Mouse (Mus musculus) T-cell, adult 2 months (primary cell): Measurements from ENCODE around the gene Cyb561d2.
"Not testable (repeated sequence)": the region's sequence is repeated elsewhere in the genome, so short reads cannot be mapped to it uniquely, and the experiment has no call there.

Source experiments
- DNase-seq: peaks from one replicate; pipeline ENCODE4 v3.0.0; 2022; ENCODE audit warnings: low spot score

The Cyb561d2 gene

DNA sequence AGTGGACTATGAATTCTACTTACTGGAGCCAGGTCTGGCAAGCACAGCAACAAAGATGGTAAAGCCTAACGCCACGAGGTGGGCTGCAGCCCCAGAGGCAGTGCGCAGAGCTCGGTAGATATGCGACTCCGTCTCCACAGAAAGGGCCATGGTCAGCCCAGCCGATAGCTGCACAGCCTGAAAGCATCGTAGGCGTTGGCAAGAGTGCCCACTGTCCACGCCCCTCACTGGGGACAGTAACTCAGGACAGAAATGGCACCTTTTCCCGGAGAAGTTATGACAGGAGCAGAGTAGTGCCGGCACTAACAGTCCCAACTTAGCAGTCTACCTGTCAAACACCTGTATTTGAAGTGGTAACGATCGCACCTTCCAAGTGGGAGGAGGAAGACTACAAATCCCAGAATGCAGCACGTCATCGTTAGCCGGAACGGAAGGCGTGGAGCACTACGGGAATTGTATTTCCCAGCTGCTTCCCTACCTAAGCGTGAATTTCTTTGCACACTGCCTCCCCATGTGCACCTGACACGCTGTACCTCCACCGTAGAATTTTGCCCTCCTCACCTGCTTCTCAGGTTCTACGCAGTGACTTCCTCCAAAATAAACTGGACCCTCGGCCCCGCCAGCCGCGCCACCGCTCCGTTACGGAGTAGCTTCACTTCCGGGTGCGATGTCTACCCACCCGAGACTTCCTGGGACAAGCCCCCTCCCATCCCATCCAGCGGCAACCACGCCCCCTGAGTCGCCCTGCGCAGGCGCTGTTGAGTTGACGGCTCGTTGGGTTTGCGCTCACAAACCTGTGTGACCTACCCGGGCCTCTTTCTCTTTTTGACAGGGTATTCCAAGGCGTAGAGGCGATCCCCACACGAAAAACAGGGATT, at the start of gene Cyb561d2, which contains the start of gene Nprl2:
Cyb561d2 (minus strand) TSS at position 720 of the 878 bp plus-strand sequence.
Nprl2 (plus strand) TSS at position 753 of the 878 bp plus-strand sequence.
- DNase-seq = peak; percentile 95

DNA sequence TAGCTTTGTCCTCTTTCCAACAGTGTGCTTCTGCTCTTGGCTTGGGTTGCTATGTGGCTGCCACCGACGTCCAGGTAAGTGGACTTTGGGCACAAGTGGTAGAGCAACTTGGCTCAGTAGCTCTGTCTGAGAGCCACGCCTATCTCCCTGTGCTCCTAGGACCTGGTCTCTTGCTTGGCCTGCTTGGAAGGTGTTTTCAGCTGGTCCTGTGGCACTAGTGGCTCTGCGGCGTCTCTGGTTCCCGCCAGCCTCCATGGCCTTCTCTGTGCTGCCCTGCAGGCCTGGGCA, 48.7 kb upstream of the Cyb561d2 start:
- DNase-seq = no peak

DNA sequence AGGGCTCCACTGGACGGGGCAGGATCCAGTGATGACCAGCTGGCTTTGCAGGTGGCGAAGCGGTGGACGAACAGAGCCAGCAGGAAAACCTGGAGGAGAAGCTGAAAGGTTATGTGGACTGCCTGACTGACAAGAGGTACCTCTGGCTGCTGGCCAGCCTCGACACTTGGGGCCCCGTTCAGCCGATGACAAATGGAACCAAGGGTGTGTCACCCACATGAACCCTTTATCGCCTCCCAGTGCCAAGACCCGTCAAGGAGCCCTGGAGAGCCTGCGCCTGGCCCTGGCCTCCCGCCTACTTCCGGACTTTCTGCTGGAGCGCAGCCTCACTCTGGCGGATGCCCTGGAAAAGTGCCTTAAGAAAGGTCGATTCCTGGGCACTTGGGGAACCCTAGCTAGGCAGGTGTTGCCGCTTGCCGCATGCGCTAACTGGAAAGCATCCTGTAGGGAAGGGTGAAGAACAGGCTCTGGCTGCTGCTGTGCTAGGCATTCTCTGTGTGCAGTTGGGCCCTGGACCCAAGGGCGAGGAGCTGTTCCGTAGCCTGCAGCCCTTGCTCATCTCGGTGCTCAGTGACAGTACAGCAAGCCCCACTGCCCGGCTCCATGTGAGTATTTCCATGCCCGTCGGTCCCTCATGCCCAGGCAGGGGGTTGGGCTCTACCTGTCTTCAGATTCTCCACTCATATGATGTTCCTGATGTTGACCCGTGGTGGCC, 48.2 kb upstream of the Cyb561d2 start:
- DNase-seq = no peak

DNA sequence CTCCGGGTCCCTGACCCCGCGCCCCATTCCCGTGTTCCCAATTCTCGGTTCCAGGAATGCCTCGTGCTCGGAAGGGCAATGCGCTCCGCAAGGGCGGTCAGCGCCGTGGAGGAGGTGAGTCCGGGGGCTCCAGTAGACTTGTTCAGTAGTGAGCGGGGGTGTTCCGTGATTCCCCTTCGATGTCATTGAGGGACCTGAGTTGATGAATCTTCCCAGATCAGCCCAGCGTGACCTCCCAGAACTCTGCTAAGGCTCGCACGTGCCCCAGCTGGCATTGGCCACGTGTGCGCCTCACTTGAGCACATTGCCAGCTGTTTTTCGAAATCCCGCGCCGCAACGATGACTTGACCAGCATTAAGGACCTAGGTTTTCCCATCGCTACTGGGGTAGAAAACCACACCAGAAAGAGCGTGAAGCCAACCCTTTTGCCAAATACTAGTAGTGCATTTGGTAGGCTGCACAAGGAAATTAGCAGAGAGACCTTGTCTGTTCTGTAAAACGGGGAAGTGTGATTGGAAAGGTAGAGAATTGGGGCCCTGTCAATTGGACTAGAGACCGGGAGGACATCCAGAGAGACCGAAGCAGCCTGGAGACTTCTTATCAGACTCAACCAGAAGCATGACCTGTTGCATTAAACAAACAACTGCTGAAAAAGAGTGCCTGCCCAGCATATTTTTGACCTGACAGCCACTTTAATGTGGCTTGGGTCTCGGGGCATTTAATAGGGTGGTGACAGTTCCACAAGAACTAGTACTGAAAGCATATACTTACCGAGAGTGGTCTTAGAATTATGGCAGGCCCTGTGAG, 46.0 kb upstream of the Cyb561d2 start:
- no peak for DNase-seq

DNA sequence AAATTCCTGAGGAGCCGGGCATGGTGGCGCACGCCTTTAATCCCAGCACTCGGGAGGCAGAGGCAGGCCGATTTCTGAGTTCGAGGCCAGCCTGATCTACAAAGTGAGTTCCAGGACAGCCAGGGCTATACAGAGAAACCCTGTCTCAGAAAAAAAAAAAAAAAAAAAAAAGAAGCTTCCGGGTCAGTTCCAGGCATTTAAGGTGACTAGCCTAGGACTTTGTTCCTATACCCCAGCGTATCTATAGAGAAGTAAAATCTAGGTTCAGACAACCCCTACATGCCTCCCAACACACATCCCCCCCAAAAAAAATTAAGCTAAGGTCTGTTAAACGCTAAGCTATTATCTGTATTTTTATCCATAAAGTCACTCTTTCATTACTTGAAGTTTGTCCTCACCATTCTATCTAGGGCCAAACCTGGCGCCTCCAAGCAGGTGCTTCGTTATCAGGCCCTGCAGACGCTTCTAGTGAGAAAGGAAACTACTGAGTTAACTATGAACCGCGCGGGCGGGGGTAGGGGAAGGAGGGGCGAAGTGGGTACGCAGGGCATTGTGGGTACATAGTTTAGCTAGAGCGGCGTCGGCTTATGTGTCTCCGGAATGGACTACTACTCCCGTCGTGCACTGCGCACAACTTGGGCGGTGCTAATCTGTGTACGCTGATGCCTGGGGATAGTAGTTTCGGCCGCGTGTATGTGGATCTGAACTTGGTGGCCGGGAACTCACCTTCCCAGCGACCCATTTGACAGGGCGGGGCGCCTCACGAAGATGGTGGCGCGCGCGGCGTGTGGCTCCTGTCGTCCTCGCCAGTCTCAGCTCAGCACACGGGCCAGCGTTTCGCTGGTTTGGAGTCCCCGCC, 45.2 kb upstream of the Cyb561d2 start, which contains the start of gene Ifrd2:
Ifrd2 (plus strand) TSS at position 669 of the 859 bp plus-strand sequence.
- DNase-seq = peak; percentile 99

DNA sequence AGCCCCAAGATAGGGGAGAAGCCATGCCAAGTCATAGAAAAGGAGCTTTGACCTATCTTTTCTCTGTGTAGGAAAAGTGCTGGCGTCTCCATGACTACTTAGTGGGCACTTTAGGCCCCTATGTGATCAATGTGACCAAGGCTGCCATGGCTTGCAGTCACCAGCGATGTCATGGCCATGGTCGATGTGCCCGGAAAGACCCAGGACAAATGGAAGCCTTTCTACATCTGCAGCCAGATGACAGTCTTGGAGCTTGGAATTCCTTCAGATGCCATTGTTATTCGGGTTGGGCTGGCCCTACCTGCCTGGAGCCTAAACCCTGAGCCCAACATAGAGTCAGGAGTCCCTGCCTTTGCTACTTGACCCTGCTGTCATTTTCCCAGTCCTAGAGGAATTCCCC, 44.5 kb upstream of the Cyb561d2 start:
- DNase-seq = no peak

DNA sequence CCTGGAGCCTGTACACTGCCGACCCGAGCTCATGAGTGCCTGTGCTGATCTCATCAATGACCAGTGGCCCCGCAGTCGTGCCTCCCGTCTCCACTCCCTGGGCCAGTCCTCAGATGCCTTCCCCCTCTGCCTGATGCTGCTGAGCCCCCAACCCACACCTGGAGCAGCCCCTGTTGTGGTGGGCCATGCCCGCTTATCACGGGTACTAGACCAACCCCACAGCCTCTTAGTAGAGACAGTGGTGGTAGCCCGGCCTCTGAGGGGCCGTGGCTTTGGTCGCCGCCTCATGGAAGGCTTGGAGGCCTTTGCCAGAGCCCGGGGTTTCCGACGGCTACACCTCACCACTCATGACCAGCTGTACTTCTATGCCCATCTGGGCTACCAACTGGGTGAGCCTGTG, 41.2 kb upstream of the Cyb561d2 start:
- DNase-seq = no peak

DNA sequence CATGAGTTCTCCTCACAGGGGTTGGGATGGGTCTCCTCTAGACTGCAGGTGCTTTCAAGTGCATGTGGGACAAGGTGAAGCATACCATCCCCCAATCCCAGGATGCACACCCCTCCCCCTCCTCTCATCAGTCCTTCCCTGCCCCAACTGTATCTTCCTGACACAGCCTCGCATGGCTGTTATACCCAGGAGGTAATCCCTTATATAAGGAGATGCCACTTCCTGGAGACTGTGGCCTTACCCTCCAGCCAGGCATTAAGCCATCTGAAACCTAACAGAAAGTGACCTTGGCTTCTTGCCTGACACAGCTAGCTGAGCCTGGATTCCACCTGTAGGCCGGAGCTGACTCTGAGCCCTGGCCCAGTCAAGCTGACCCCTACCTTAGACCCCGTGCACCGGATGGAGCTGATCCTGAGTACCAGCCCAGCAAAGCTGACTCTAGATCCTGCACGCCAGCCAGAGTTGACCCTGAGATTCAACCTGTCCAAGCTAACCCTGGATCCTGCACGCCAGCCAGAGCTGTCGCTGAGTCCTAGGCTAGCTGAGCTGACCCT, 40.6 kb upstream of the Cyb561d2 start:
- DNase-seq = no peak

DNA sequence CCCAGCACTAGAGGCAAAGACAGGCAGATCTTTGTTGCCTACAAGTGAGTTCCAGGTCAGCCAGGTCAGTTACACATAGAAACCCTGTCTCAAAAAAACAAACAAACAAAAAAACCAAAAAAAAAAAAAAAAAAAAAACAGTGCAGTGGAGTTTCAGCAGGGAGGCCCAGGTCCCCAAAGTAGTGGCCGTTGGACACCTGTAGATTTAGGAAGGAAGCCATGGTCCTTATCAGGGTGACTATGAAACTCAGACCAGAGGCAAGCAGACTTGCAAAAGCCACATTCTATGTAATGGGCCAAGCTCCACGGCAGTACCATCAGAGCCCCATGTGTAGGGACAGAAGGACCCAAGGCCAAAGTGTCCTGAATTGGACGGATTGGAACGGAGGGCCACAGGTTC, 39.6 kb upstream of the Cyb561d2 start:
- DNase-seq = no peak

DNA sequence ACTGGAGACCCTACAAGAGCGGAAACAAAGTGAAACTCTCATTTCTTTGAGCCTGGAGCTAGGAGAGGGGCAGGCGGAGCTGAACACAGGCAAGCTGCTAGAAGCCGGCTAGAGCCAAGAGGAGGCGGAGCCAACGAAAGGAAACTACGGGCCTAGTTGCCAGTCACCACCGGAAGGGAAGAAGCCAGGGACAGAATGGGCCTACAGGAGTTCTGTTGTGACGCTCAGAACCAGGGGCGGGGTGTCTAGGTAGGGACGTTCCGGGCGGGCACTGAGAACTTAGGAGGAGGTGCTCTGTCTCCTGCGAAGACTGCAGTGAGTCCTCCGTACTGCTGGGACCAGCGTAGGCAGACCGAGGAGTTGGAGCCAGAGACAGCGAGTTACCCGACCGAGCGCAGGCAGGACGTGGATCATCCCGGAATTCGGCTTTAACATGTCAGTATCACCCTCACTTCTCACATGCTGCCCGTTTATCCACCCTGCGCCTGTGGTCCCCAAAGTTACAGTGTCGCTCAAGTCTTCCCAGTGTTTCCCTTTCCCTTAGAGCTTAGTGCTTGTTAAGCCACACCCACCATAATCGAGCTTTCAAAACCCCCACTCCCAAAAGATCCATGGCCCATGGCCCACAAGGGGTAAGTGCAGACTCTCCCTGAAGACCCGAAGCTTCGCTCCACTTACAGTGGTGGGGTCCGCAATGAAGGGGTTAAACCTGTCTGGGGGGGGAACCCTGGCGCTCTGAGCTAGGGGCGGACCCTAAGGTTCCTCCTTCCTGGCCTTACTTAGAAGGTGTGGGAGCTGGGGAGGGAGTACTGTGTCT, 38.7 kb upstream of the Cyb561d2 start, which contains the start of gene Hyal3:
Hyal3 (plus strand) TSS at position 318 of the 817 bp plus-strand sequence.
- DNase-seq = peak; percentile 90

DNA sequence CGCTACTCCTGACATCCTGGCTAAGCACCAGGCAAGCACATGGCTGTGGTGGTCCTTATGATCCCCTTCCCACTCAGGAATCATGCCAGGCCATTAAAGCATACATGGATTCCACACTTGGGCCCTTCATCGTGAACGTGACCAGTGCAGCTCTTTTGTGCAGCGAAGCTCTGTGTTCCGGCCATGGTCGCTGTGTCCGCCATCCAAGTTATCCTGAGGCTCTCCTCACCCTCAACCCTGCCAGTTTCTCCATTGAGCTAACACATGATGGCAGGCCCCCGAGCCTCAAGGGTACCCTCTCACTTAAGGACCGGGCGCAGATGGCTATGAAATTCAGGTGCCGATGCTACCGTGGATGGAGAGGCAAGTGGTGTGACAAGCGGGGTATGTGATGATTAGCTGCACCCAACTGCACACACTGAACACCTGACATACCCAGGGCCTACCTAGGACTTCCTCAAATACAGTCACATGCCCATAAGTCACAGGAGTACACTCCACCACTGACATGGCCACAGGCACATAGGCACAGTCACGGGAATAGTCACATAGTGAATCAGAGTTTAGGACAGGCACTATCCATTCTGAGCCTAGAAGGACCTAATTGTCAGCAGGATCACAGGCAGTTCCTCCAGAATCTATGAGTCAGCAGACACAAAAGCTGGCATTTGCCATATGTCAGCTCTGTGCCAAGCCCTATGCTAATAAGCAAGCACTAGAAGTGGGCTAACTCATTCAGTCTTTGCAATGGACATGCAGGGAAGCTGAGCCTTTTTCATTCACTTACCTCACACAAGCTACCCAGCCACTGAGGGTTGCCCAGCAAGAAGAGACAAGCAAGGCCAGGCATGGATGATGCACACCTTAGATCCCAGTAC, 37.3 kb upstream of the Cyb561d2 start:
- no peak for DNase-seq

DNA sequence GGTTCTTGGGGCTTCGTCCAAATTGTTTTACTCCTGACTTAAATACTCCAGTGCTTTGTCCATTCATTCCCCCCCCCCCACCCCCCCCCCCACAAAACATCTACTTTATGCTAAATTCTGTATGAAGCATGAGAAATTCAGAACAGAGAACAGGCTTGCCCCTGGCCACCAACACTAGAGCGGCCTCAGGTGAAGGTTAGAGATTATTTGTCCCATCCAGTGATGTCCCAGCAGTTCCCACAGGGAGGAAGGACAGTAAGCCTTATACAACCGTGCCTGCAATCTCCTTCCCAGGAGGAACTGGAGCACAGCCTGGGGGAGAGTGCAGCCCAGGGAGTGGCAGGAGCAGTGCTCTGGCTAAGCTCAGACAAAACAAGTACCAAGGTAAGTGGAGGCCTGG, 36.6 kb upstream of the Cyb561d2 start, which contains the start of gene Naa80:
Naa80 (plus strand) TSS at position 301 of the 400 bp plus-strand sequence.
- DNase-seq = no peak

DNA sequence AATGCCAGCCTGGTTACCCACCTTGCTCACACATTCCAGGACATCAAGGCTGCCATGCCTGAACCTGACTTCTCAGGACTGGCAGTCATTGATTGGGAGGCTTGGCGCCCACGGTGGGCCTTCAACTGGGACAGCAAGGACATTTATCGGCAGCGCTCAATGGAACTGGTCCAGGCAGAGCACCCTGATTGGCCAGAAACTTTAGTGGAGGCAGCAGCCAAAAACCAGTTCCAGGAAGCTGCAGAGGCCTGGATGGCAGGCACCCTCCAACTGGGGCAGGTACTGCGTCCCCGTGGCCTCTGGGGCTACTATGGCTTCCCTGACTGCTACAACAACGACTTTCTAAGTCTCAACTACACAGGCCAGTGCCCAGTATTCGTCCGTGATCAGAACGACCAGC, 35.9 kb upstream of the Cyb561d2 start:
- no peak for DNase-seq

DNA sequence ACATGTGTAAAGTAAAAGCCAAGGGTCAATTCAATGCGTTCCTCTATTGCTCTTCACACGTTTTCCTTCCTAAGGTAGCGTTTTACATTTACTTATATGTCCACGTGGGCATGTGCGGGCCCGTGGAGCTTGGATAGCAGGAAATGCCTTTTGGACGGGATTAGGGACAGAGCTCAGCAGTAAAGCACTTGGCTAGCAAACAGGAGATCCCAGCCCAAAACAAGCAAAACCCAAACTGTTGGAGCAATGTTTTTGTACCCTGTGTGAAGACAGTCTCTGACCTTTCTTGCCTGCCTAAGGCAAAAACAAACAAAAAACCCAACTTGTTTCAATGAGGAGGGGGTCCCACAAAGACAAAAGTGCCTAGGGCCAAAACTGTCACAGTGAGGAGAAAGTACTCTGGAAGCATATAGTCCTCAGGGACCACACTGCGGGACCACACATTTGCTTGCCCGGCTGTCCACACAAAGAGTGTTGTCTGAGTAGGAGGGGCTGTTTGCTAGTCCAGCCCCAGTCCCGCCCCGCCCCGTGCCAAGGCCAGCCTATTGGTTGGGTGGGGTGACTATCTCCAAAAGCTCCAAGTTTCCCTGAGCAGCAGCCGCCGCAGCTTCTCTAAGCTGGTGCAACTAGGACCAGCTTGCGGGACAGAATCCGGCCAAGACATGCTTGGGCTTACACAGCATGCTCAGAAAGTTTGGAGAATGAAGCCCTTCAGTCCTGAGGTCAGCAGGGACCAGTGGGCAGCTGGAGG, 34.5 kb upstream of the Cyb561d2 start, which contains the start of gene Hyal1:
Hyal1 (plus strand) TSS at position 571 of the 751 bp plus-strand sequence.
- DNase-seq = no peak

DNA sequence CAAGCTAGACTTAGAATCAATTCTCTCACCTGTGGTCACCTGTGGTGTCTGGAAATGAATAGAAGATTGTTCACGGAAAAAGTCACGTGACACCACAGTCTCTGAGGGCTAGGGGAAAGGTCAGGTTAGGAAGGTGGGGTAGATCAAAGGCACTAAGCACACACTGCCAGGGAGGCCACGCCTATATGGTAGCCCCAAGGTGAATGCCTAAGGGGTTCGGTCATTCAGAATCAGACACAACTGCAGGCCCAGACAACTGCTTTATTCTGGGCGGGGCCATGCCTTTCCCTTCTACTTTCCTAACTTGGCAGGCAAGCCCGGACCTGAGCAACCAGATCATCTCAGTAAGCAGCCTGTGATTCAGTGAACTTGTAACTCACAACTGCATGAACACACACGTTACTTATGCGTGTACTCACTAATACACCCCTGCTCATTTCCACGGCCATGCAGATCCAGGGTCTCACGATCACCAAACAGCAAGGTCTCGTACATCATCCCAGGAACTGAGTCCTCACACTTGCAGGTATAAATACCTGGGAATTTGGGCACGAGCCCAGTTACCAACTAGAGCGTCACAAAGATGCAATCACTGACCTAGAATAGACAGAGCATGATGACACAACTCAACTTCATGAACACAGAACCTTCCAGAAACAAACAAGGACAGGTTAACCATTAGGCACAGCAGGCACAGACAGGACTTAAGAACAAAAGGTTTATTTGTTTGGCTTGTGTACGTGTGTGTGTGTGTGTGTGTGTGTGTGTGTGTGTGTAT, 33.8 kb upstream of the Cyb561d2 start:
- DNase-seq = no peak

DNA sequence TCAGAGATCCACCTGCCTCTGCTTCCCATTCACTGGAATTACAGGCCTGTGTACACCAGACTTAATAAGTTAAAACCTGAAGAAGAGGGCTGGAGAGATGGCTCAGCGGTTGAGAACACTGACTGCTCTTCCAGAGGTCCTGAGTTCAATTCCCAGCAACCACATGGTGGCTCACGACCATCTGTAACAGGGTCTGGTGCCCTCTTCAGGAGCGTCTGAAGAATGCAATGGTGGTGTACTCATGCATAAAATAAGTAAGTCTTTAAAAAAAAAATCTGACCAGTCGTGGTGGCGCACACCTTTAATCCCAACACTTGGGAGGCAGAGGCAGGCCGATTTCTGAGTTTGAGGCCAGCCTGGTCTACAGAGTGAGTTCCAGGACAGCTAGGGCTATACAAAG, 31.8 kb upstream of the Cyb561d2 start:
- not testable (repeated sequence) for DNase-seq

DNA sequence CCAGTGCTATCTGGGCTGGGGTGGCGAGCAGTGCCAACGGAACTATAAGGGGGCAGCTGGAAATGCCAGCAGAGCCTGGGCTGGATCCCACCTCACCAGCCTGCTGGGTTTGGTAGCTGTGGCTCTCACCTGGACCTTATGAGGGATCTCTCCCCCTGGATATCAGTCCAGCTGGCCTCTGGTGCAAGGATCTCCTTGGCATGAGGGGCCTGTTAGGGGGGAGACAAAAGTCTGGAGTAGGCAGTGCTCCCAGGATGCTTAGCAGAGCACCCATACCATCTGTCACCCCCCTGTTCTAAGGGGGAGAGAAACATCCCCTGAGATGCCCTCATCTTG, 30.3 kb upstream of the Cyb561d2 start:
- DNase-seq = no peak
